Mouse (Mus musculus) A20 (cell line): ENCODE measurements at regions not wholly inside any gene's neighbourhood (a gene's known extent, or its start where the extent isn't known, plus 50 kb on each side); places are given as distances from the start of the nearest gene placed in this dataset.

Experiments used
- DNase-seq: peaks from one replicate; pipeline ENCODE4 v3.0.0-alpha.2; 2011; ENCODE audit warnings: low read depth, low spot score

- no peak for DNase-seq
These were observed 138.8 kb downstream of the Tex29 start for GRCm38 (mm10) chr8:11979056-11979455.

- peak; percentile 50 for DNase-seq
These were observed 141.2 kb downstream of the Tex29 start for GRCm38 (mm10) chr8:11981458-11981857.

- no peak for DNase-seq
These were observed 149.8 kb downstream of the Tex29 start for GRCm38 (mm10) chr8:11990024-11990423.

- DNase-seq, result peak; percentile 21
These were observed 159.6 kb downstream of the Tex29 start for GRCm38 (mm10) chr8:11999736-12000458.

- no peak for DNase-seq
These were observed 160.2 kb downstream of the Tex29 start for GRCm38 (mm10) chr8:12000459-12000789.

GRCm38 (mm10) chr8:12004241-12004640 is 164.0 kb downstream of the Tex29 start:
- no peak for DNase-seq

- DNase-seq, result no peak
These were observed 172.5 kb downstream of the Tex29 start for GRCm38 (mm10) chr8:12012769-12013168.

- DNase-seq, result no peak
These were observed 177.5 kb downstream of the Tex29 start for GRCm38 (mm10) chr8:12017750-12018149.

GRCm38 (mm10) chr8:12019272-12019671 is 179.0 kb downstream of the Tex29 start:
- DNase-seq, result no peak

GRCm38 (mm10) chr8:12023669-12024390 is 183.6 kb downstream of the Tex29 start:
- DNase-seq, result no peak

- DNase-seq, result no peak
These were observed 190.3 kb downstream of the Tex29 start for GRCm38 (mm10) chr8:12030363-12031116.

GRCm38 (mm10) chr8:12031796-12032195 is 191.5 kb downstream of the Tex29 start:
- DNase-seq, result no peak

- DNase-seq, result no peak
These were observed 192.1 kb downstream of the Tex29 start for GRCm38 (mm10) chr8:12032386-12032785.

GRCm38 (mm10) chr8:12036349-12036748 is 196.1 kb downstream of the Tex29 start:
- DNase-seq, result no peak

GRCm38 (mm10) chr8:12040924-12041323 is 200.7 kb downstream of the Tex29 start:
- DNase-seq, result no peak

GRCm38 (mm10) chr8:12041662-12042061 is 201.4 kb downstream of the Tex29 start:
- DNase-seq, result no peak

GRCm38 (mm10) chr8:12050841-12051240 is 210.6 kb downstream of the Tex29 start:
- no peak for DNase-seq

- no peak for DNase-seq
These were observed 211.1 kb downstream of the Tex29 start for GRCm38 (mm10) chr8:12051357-12051756.

GRCm38 (mm10) chr8:12055931-12056330 is 215.7 kb downstream of the Tex29 start:
- no peak for DNase-seq

- DNase-seq, result no peak
These were observed 217.4 kb upstream of the A230072I06Rik start for GRCm38 (mm10) chr8:12061237-12061636.

GRCm38 (mm10) chr8:12062710-12063109 is 215.9 kb upstream of the A230072I06Rik start:
- DNase-seq, result no peak

- no peak for DNase-seq
These were observed 214.0 kb upstream of the A230072I06Rik start for GRCm38 (mm10) chr8:12064664-12065063.
